Mouse (Mus musculus) left cerebral cortex, postnatal 10 days (tissue): Measurements from ENCODE around the gene Defb35. TPM values are rescaled to one million over a fixed set of nuclear protein-coding genes. Genes with fewer than 3 reads are reported as not detected.

Experiments
- total RNA-seq, 2 experiments: library from RNA; stranded (reverse); gene quantifications; 2 replicates each; pipeline ENCODE4 v1.2.3; 2021

Defb35 gene
- total RNA-seq, 2 experiments from 2014 or later = not detected

Other genes with a start within 250 kb of the Defb35 start
- not detected for gene AY761184, start 234.7 kb upstream of the Defb35 start, total RNA-seq
- not detected for gene Defa24, start 203.9 kb upstream of the Defb35 start, total RNA-seq
- gene Defb50, start 114.8 kb upstream of the Defb35 start, total RNA-seq = not detected
- gene Defb2, start 98.4 kb upstream of the Defb35 start, total RNA-seq = not detected
- gene Defb10, start 79.5 kb upstream of the Defb35 start, total RNA-seq = not detected
- gene Defb9, start 52.9 kb upstream of the Defb35 start, total RNA-seq = not detected
- not detected for gene Defb11, start 31.9 kb upstream of the Defb35 start, total RNA-seq
- gene Defb15, start 5.6 kb upstream of the Defb35 start, total RNA-seq = not detected
- not detected for gene Defb13, start 8.4 kb downstream of the Defb35 start, total RNA-seq
- gene Fam90a1a, start 20.4 kb downstream of the Defb35 start, total RNA-seq = not detected
- not detected for gene Ccdc70, start 31.4 kb downstream of the Defb35 start, total RNA-seq
- 1 to 10 TPM; 2.6 to 3.1 TPM for gene Atp7b, start 122.0 kb downstream of the Defb35 start, total RNA-seq
- gene Alg11, start 122.4 kb downstream of the Defb35 start, total RNA-seq = 10 to 100 TPM; 27.1 to 30.1 TPM
- gene Nek5, start 186.7 kb downstream of the Defb35 start, total RNA-seq = under 1 TPM in 1 of 2 experiments, not detected in 1; 0.66 TPM
- gene Nek3, start 228.1 kb downstream of the Defb35 start, total RNA-seq = 1 to 10 TPM; 2.6 TPM
- gene Ckap2, start 247.5 kb downstream of the Defb35 start, total RNA-seq = 1 to 10 TPM; 2.2 to 2.4 TPM